Mouse (Mus musculus) neural tube, embryonic 14.5 days (tissue): ENCODE data around the gene Ddx58. TPM values are rescaled to one million over a fixed set of nuclear protein-coding genes. Genes with fewer than 3 reads are reported as not detected.

ENCODE experiments used
- ATAC-seq: fragments of 200-750 bp; cut with Nextera tagmentation; 2 replicates; pipeline ENCODE4 v1.8.0; 2017; ENCODE audit warnings: low read depth, mild to moderate bottlenecking, moderate TSS enrichment, moderate library complexity
- H3K27ac ChIP-seq: fragments of 300-500 bp; sonication (generic); 2 replicates; pipeline ENCODE4 v1.5.1; 2014; ENCODE audit warnings: low read depth, mild to moderate bottlenecking, control low read depth, low read length, moderate library complexity, mixed read lengths
- H3K27me3 ChIP-seq: fragments of 300-500 bp; sonication (generic); 2 replicates; pipeline ENCODE4 v1.6.1; 2014; ENCODE audit warnings: low read length; ENCODE audit not compliant: control insufficient read depth, insufficient read depth
- H3K36me3 ChIP-seq: fragments of 300-500 bp; sonication (generic); 2 replicates; pipeline ENCODE4 v1.6.1; 2014; ENCODE audit warnings: low read length, mixed read lengths; ENCODE audit not compliant: control insufficient read depth, insufficient read depth
- H3K4me1 ChIP-seq: fragments of 300-500 bp; sonication (generic); 2 replicates; pipeline ENCODE4 v1.6.1; 2014; ENCODE audit warnings: low read length; ENCODE audit not compliant: control insufficient read depth, insufficient read depth
- H3K4me2 ChIP-seq: fragments of 300-500 bp; sonication (generic); 2 replicates; pipeline ENCODE4 v1.6.1; 2014; ENCODE audit warnings: mild to moderate bottlenecking, low read depth, low read length, control low read depth
- H3K4me3 ChIP-seq: fragments of 300-500 bp; sonication (generic); 2 replicates; pipeline ENCODE4 v1.5.1; 2014; ENCODE audit warnings: low read depth, low read length, control low read depth, mixed read lengths
- H3K9ac ChIP-seq: fragments of 300-500 bp; sonication (generic); replicated peaks from 2 replicates; pipeline ENCODE4 v1.6.1; 2014; ENCODE audit warnings: low read depth, mild to moderate bottlenecking, control low read depth, low read length, mixed read lengths
- H3K9me3 ChIP-seq: fragments of 300-500 bp; sonication (generic); 2 replicates; pipeline ENCODE4 v1.6.1; 2016; ENCODE audit warnings: low read length; ENCODE audit not compliant: control insufficient read depth
- WGBS: fragments of 180-500 bp; shearing (Covaris S2); extraction: QIAGEN DNeasy Blood & Tissue Kit; methylation state at CpG from one replicate; pipeline ENCODE4 v1.1.7; 2014; 5-methylcytosine and 5-hydroxymethylcytosine counted together
- polyA plus RNA-seq: library from polyadenylated mRNA; unstranded; fragments of >200 nt; fragmentation: Nextera tagmentation; extraction: Ambion mirVana; gene quantifications from 2 replicates; pipeline ENCODE4 v1.2.1, GENCODE M21; 2014

Ddx58 gene
- polyA plus RNA-seq, 1 experiment from 2014 or later = 3.3 TPM

DNA sequence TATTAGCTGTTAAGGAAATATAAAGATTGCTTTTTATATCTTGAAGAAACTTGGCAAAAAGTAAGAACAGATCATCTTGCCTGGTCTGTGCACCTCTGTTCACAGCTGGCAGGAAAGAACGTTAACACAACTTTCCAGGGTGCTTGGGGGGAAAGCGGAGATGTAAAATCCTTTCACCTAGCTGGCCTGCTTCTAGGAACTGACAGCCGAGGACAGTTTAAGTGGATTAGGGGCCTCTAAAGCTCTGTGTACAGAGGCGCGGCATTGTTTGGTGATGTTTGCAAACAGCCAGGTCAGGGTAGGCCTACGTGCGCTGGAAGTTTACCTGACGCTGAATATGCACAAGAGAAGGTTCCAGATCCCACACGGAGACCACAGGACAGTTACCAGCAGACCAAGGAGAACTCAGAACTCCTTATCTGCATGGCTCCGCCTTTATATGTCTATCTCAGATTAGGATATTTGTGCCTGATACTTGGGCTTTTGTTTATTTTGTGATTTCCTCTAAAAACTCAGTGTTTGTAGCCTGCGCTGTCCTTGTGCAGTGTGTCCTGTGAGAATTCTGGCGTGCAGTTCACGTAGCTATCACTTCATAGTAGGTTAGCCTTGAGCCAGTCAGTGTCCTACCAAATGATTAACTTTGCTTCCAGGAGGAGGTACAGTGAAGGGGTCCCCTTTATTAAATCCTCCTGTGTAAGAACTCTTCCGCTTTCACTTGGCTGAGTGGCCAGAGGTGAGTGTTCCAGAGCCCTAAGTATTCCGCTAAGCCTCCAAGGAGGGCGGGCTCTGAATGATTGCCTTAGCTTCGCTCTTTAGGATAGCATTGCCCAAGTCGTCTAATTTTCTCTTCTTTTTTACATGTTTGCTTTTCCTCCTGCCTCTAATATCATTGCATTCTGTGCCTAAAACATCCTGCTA, 82.8 kb downstream of the Ddx58 start:
- Histone ChIP-seq H3K27ac (no peak overlapping the region), H3K27me3 (no peaks in the 10 kb centered on the region), H3K36me3 (no peaks in the 10 kb centered on the region), H3K4me3 (no peak overlapping the region), H3K4me2 (no peak overlapping the region), H3K9ac (no peak overlapping the region), H3K9me3 (no peaks in the 10 kb centered on the region), H3K4me1 (no peaks in the 10 kb centered on the region)
- no peak for ATAC-seq
- 87% methylated on average over 18 of the region's 18 CpGs for WGBS

DNA sequence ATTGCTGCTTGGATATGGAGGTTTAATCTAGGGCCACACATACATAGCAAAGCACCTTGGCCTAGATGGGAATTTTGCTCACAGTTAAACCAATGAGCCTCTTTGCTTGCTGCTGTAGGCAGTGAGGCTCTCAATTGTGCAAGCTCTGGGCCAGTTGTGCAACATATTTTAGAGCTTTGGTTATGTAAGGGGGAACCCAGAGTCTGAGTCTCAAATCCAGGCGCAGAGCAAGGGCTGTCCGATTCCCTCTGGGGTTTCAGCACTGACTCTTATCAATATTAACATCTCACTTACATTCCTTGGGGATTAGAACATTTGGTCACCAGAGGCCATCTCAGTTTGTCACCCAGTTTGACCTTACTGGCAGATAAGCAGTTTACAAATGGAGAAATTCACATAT, 83.5 kb downstream of the Ddx58 start:
- Histone ChIP-seq H3K36me3 (no peaks in the 10 kb centered on the region), H3K9ac (no peak overlapping the region), H3K27ac (no peak overlapping the region), H3K4me3 (no peak overlapping the region), H3K27me3 (no peaks in the 10 kb centered on the region), H3K9me3 (no peaks in the 10 kb centered on the region), H3K4me2 (no peak overlapping the region), H3K4me1 (no peaks in the 10 kb centered on the region)
- WGBS = 89% methylated on average over 2 of the region's 2 CpGs
- no peak for ATAC-seq

DNA sequence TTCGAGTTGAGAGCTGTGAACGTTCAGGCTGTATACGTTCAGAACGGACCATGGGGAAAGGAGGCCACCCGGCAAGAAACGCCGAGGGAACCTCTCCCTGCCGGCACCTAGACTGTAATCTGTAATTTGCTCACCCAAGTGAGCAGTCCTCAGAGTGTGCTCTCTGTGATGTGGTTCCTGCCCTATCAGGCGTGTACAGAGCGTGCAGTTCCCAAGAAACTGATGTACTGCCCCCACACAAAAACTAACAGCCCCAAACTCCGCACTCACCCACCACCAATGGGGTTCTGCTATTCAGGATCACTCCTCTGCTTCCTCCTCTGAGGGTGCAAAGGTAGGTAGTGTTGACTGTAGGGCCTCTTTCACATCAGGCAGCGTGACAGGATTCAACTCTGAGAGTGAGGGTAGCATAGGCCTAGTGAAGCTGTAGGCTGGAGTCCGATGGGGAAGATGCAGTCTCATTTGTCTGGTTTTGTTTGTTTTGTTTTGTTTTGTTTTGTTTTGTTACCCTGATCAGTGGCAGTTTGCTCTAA, 84.1 kb downstream of the Ddx58 start:
- no peaks in the 10 kb centered on the region for H3K27me3 ChIP-seq
- no peaks in the 10 kb centered on the region for H3K36me3 ChIP-seq
- H3K4me1 ChIP-seq = no peaks in the 10 kb centered on the region
- no peak overlapping the region for H3K4me3 ChIP-seq
- no peak overlapping the region for H3K9ac ChIP-seq
- no peak overlapping the region for H3K27ac ChIP-seq
- no peaks in the 10 kb centered on the region for H3K9me3 ChIP-seq
- no peak for ATAC-seq
- WGBS = 88% methylated on average over 13 of the region's 13 CpGs
- no peak overlapping the region for H3K4me2 ChIP-seq

DNA sequence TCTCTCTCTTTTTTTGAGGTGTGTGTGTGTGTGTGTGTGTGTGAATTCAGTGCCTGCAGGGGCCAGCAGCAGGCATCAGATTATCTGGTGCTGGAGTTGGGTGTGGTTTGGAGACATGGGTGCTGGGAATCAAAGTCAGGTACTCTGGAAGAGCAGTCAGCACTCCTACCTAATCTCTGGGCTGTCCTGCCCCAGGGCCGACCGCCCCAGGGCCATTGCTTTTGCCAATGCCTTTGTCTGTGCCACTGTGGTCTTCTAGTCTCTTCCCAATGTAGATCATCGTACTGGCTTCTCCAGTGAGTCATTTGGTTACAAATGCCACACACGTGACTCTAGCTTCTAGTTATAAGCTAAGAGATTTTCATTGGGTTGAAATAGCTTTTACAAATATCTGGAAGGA, 84.9 kb downstream of the Ddx58 start:
- Histone ChIP-seq H3K4me1 (no peaks in the 10 kb centered on the region), H3K36me3 (no peaks in the 10 kb centered on the region), H3K27me3 (no peaks in the 10 kb centered on the region), H3K4me2 (no peak overlapping the region), H3K9me3 (no peaks in the 10 kb centered on the region), H3K4me3 (no peak overlapping the region), H3K27ac (no peak overlapping the region), H3K9ac (no peak overlapping the region)
- WGBS = 94% methylated on average over 4 of the region's 4 CpGs
- no peak for ATAC-seq

Other genes starting within 250 kb of the Ddx58 start
- gene Aco1, start 96.7 kb downstream of the Ddx58 start, polyA plus RNA-seq = 41.8 and 48.3 TPM in 2 replicates
- 13.0 TPM in 2 replicates for gene Smim27, start 29.8 kb upstream of the Ddx58 start, polyA plus RNA-seq
- 30.7 and 36.9 TPM in 2 replicates for gene Topors, start 30.0 kb upstream of the Ddx58 start, polyA plus RNA-seq
- 336 and 381 TPM in 2 replicates for gene Ndufb6, start 39.6 kb upstream of the Ddx58 start, polyA plus RNA-seq
- 1.9 and 3.3 TPM in 2 replicates for gene Tmem215, start 232.4 kb upstream of the Ddx58 start, polyA plus RNA-seq